Mouse (Mus musculus) cortical plate, adult 2 months (tissue): ENCODE measurements around the gene H2-DMa.

ENCODE experiments used
- CTCF ChIP-seq: fragments of 200-500 bp; IDR thresholded peaks from 2 replicates; pipeline ENCODE4 v1.5.1; 2011; ENCODE audit warnings: mild to moderate bottlenecking, control low read depth, low read length; ENCODE audit not compliant: insufficient read depth; ENCODE audit errors: extremely low read depth
- POLR2A ChIP-seq: fragments of 200-500 bp; IDR thresholded peaks from 2 replicates; pipeline ENCODE4 v1.6.1; 2011; ENCODE audit warnings: mild to moderate bottlenecking, low read length, control low read depth; ENCODE audit not compliant: insufficient read depth; ENCODE audit errors: extremely low read depth

DNA sequence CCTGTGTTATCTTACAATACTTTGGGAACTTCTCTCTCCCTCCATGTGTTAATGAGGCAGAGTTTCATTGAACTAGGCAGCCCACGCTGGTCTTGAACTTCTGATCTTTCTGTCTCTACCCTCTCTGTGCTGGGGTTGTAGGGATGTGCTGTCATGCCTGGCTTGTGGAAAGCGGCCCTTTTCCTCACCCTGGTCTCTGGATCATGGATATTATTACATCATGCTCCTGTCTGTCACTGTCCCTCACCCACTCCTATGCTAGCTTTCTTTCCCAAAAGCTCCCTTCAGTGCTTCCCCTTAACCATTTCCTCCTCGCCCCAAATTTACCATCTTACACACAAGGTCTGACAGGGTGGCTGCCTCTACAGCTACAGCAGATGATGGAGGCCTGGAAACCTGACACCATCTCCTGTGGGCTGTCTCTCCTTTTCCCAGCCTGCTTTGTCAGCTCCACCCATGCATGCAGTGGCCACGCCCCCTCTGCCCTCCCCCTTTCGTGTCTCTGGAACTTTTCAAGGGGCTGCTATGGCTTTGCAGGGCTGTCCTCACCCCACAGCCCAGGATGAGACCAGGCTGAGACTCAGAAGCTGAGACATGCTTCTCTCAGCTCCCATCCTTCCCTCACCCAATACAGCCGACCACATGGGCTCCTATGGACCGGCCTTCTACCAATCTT, 26.0 kb upstream of the H2-DMa start:
- TF ChIP-seq CTCF = no peak
- TF ChIP-seq POLR2A = no peak
